ENCODE assay signal across 19 mouse cellular contexts in genomic region chr1:76559441-76559840, GRCm38 (mm10).
DNase-seq lines count a peak whose midpoint lies in the region; ATAC-seq lines count a peak whose summit lies in the region.
"Had no signal": no experiment of that assay in that cellular context is flagged by ENCODE, and none has a peak within 500 bp of the region (broad histone marks: within the 10 kb centered on the region; RNA-seq: fewer than 3 reads in every experiment).

No protein-coding gene starts in this region.

- H3K27me3 ChIP-seq in heart, embryonic 12.5 days (replicated peaks): no peaks in the 10 kb centered on the region
- H3K27me3 ChIP-seq: CH12.LX had no signal

- H3K4me3 ChIP-seq in heart, embryonic 12.5 days: no peak overlapping the region

- no peaks in the 10 kb centered on the region for H3K36me3 ChIP-seq in heart, embryonic 12.5 days
- H3K36me3 ChIP-seq: G1E had no signal

- ATAC-seq in heart, embryonic 12.5 days (ENCODE audit: insufficient number of reproducible peaks, low FRiP score): no peak
- ATAC-seq: activated CD4-positive, CD25-positive, alpha-beta regulatory T cell, adult 4 months; CD4-positive, CD25-positive, alpha-beta regulatory T cell, adult 4 months; Patski had no signal

- no peak overlapping the region for H3K9ac ChIP-seq in heart, embryonic 12.5 days

- H3K27ac ChIP-seq in heart, embryonic 12.5 days (ENCODE audit: poor library complexity, severe bottlenecking): no peak overlapping the region

- peak; percentile 66 for DNase-seq in heart, adult 11 months
- peak; percentile 55 for DNase-seq in retina, postnatal 1 day
- DNase-seq in retina, embryonic 14.5 days (ENCODE audit: low spot score): no peak
- DNase-seq: adrenal gland, adult 2 months; adrenal gland, adult 8-10 months; adrenal gland, postnatal 10 days; adrenal gland, postnatal 14 days; adrenal gland, postnatal 25 days; adrenal gland, postnatal 36 days; B cell, adult 2 months; cerebellum, adult 11 months; cerebellum, adult 11-12 months; cerebellum, adult 18-20 months had no signal

- H3K4me1 ChIP-seq in heart, embryonic 12.5 days (replicated peaks): 0 out of 2 replicates have a peak, but pooled peaks cover 2% of the 10 kb centered on the region

- H3K9me3 ChIP-seq in heart, embryonic 12.5 days (replicated peaks): no peaks in the 10 kb centered on the region

- no peak overlapping the region for H3K4me2 ChIP-seq in heart, embryonic 12.5 days

- WGBS in heart, embryonic 12.5 days: 85% methylated on average over 7 of the region's 7 CpGs
